Mouse (Mus musculus): ENCODE measurements at regions not wholly inside any gene's neighbourhood (a gene's known extent, or its start where the extent isn't known, plus 50 kb on each side); places are given as distances from the start of the nearest gene placed in this dataset.

DNA sequence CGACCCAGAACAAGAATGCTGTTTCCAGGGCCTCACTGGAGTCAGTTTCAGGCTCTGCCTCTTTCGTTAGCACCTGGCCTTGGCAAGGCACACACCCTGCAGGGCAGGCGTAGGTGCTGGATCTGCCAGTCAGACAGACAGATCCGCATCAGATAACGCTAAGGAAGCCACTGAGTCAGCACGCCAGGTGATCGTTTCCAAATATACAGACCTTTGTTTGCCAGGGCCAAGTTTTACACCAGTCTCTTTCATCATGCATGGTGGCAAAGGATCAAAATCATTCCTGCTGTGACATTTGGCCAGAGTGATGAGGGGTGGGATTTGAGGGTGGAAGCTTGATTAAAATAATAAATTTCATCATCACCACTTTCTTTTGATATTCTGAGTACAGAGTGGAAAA, 411.0 kb downstream of the Ofcc1 start:
- DNase-seq (ENCODE audit: low read depth, low spot score), result no peak

DNA sequence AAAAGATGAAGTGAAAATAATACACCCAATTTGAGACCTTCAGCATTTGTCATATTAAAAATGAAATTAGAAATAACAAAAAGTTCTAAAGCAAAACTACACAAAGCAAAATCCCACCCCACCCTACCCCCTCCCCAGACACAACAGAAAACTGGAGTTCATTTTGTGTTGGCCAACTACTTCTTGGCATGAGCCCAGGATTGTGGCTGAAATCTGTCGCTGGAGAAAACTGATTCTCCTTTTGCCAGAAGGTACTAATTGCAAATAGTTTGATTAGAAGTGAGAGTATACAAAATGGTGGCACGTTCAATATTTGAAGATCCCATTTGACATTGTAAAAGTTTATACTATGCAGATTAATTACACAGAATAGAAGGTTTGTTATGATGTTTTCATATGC, 426.0 kb downstream of the Ofcc1 start:
- no peak for DNase-seq (ENCODE audit: low read depth, low spot score)

DNA sequence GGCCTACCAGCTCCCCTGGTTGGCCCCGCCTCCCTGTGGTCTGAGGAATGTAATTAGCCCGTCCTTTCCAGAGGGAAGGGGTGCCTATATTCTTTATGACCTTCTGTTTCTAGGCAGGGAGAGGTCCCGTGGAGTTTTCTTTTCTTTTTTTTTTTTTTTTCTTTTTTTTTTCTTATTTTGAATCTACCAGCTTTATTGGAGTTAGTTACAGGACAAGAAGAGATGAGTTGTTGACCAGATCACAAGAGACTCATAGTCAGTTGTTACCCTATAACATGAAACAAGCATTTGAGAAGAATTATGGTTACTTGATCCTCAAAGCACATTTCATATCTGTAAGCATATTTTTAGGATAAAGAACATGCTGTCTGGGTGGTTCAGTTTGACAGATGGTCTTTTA, 429.8 kb downstream of the Ofcc1 start:
- no peak for DNase-seq (ENCODE audit: low read depth, low spot score)

DNA sequence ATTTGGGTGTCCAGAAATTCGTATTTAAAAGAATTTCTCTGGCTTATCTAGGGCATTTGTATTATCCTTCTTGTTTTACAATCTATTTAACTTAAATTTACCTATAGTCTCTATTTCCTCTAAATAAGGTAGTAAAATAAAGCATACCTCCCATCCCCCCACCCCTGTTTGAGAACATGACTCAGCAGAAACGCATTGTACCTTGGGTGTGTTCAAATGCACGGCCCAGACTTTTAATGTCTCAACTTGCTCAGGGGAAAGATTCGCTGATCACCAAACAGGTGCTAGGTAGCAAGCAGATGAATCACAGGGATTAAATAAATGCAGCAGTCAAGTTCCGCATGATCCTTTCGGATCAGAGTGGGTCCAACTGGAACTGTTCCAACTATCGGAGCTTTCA, 432.7 kb downstream of the Ofcc1 start:
- peak; percentile 64 for DNase-seq (ENCODE audit: low read depth, low spot score)

DNA sequence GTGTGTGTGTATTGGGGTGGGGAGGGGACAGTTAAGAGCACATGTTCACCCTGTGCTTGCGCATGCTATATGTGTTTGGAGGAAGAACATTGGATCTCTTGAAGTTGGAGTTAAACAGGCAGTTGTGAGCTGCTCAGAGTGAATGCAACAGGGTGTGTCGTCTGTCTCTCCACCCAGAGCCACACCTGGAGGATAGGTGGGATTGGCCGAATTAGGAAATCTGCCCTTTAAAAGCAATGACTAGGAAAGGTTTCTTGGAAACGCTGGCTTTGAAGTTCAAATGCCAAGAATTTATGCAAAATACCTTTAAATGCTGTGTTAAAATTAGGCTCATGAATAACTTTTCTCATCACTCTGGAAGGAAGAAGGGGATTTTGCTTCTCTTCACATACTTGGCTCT, 436.9 kb downstream of the Ofcc1 start:
- peak; percentile 71 for DNase-seq (ENCODE audit: low read depth, low spot score)

DNA sequence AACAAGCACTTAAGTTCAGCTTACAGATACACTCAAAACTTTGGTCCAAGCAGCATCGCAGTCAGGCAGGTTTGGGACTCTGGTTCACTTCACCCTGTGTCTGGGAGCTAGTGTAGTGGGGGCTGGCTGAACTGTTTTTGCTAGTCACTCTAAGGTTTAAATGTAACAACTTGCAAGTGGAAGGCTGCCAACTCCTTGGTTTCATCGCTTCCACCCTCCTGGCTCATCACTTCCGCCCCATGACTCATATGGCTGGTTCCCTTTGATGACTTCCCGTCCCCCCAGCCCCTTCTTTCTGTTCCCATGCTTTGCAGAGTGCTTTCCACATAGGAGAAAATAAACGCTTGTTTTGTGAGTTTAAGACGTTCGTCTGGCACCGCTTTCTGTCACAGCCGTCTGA, 438.1 kb downstream of the Ofcc1 start:
- no peak for DNase-seq (ENCODE audit: low read depth, low spot score)

DNA sequence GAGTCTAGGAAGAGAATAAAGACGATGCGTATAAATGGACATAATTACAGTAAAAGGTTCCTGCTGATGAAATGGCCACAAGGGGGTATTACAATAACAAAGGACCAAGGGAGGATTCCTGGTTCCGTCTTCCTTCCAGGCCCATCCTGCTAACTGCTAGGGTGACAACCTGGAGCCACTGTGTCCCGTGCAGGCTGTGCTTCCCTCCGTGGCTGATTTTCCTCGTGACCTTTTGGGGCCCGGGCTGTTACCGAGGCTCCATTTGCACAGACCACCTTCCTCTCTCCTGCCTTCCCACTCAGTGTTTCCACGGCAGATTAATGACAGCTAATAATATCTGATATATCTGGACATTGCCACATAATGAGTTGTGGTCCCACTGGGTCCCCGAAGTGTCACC, 453.5 kb downstream of the Ofcc1 start:
- DNase-seq (ENCODE audit: low read depth, low spot score), result peak; percentile 31

DNA sequence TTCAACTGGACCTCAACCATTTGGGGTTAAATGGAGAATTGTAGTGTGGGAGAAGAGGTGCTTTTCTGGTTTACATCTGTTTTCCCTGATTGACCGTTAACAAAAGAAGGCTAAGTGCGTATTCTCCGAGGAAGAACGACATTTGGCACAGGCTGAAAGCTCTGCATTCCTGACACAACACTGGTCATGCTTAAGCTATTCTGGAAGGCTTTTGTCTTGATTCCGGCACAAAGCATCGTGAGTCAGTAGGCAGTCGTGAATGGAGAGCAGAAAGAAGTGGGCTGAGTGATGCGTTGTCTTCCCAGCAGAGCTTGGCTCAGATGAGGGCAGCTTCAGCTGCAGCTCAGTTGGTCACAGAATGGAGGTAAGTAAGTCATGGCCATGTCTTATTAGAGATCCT, 457.0 kb downstream of the Ofcc1 start:
- DNase-seq (ENCODE audit: low read depth, low spot score), result no peak

DNA sequence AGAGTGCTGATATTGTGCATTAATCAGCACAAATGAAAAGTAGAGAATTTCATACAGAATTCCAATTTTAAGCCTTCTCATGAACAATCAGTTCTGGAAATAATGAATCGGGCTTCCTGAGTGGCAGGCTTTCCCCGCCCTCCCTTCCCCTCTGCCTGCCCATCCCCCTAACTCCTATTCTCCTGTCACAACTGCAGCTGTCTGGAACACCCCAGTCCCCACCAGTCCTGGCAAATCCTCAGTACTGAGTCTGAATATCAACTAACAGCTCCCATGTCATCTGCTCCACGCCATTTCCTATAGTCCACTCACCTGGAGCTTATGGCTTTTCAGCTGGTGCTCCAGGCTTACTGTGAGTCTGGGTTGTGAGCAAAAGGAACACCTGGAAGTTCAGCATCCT, 457.9 kb downstream of the Ofcc1 start:
- no peak for DNase-seq (ENCODE audit: low read depth, low spot score)

DNA sequence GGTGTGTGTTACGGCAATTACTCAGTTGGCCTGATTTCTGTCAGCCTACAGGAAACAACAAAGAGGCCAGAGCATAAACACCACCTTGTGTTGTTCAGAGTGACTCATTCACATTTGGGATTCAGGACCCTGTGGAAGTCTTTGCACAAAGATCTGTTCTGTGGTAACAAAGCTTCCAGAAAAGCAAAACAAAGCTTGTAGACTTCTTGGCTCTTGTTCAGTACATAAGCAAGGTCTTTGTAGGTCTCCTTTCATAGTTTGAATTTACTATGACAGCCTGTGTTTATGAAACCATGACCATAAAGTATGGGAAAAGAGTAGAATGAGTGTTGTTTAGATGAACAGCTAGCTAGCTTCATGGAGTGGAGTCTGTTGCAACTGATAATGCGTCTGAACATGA, 461.9 kb downstream of the Ofcc1 start:
- no peak for DNase-seq (ENCODE audit: low read depth, low spot score)

DNA sequence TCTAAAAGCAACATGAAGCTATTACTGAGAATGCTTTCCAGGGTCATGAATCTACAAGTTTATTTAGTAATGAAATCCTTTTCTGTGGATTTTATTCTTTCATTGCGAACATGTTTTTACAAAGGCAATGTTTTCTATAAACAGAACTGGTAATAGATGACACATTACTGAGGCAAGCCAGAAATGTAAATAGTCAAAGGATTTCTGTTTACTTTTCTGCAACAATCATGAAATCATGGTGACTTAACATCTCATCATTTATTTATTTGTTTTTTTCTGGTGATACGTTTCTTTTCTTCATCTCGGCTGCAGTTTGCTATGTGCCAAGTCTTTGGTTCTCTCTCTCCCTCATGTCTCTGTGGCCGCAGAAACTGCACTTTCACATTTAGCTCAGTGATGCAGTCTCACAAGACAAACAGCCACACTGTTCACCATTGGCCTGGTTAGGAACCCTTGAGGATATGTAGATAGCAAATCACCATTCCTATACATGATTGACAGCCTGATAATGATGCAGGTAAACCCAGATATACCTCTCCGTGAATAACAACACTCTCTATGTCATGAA, 462.8 kb downstream of the Ofcc1 start:
- DNase-seq (ENCODE audit: low read depth, low spot score), result no peak

DNA sequence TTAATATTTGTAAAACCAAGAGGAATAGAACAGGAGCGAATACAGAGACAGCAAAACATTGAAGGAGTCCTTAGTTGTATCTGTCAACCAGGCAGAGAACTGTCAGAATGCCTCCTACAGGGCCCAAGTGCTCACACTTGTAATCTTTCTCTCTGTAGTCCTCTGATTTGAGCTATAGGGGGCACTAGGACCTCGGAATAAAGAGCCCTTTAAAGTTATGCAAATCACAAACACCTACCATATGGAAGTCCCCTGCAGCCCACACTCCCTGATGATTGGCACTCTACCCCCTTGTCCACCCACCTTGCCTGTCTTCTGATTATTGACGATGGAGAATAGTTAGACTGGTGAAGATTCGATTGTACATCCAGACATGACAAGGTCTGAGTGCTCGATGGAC, 467.1 kb downstream of the Ofcc1 start:
- peak; percentile 32 for DNase-seq (ENCODE audit: low read depth, low spot score)

DNA sequence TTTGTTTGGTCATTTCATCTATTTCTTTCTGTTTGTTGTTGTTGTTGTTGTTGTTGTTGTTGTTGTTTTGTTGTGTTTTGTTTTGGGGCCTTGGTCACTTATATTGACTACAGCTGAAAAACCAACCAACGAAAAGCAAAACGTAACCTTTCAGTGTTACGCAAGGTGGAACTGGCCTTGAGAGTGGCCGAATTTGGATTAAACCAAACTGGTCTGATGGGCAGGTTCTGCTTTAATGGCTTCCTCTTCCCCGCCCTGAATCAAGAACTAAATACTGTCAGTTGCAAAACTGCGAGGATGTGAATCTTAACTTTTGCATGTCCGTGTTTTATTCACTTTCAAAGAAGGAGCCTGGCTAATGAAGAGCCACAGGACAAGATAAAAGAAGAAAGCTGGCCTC, 480.2 kb downstream of the Ofcc1 start:
- no peak for DNase-seq (ENCODE audit: low read depth, low spot score)

DNA sequence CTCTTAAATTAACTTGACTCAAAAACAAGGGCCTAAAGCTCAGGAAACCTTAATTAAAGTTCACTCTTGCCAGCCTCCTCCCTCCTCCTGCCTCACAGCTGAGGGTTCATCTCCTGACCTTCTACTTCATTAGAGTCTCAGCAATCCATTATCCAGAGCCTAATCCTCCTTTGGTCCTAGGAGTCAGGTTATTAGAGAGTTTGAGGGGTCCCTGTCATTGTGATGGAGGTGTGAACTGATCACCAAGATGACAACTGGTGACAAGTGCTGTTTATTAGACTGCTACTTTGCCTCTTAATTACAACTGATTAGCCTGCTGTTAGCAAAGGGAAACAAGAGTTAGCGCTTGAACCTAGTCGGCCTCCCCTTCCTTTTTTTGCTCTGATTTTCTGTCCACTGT, 481.1 kb downstream of the Ofcc1 start:
- DNase-seq (ENCODE audit: low read depth, low spot score), result no peak

DNA sequence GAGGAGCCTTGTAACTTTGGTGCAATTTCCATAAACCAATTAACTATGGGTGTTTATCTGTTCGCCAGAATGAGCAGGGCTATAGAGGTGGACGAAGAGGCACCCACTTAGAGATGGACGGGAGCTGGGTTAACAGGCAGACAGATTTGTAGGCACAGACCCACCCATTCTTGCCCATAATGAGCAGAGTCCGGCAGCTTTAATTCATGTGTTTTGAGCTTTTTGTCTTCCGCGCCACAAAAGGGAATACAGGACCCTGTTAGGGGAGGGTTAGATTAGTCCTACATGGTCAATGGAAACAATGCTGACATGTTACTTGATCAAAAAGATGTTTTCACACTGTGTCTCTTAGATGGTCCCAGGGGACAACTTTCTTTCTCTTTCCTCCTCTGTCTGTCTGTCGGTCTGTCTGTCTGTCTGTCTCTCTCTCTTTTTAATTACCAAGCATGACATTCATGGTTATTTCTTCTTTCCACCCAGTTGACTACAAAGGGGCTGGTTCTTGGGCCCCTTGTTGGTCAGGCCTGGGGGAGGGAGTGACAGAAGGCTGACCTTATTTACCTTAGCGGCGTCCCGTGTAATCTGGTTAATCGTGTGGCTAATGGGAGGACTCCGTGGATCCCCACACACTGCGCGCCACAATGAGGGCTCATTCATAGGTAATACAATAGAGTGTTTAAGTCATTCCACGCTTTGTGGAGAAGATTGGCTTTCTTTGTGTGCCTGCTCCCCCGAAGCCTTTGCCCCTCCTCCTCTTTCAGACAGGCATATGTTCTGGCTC, 483.7 kb downstream of the Ofcc1 start:
- DNase-seq (ENCODE audit: low read depth, low spot score), result no peak

DNA sequence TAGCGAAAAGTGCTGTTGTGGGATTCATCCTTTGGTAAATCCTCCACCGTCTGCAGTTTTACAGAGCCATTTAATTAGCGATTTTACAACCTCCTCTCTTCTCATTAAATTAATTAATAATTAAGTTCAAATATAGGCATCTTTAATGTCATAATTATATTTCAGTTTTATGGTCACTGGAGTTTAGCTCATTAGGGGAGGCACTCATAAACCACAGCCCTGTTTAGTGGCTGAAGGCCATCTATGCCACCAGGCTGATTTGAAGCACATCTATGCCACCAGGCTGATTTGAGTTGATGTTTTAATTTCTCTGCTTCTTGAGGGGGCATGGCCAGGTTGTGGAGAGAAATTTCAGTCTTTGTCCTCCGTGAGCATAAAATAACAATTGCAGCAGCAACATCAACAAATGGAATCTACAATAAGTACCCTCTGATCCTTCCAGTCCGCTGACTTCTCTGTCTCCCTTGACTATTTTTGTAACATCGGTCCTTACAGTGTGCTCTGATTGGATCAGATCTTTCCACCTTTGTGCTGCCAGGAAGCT, 508.9 kb downstream of the Ofcc1 start:
- no peak for DNase-seq (ENCODE audit: low read depth, low spot score)

DNA sequence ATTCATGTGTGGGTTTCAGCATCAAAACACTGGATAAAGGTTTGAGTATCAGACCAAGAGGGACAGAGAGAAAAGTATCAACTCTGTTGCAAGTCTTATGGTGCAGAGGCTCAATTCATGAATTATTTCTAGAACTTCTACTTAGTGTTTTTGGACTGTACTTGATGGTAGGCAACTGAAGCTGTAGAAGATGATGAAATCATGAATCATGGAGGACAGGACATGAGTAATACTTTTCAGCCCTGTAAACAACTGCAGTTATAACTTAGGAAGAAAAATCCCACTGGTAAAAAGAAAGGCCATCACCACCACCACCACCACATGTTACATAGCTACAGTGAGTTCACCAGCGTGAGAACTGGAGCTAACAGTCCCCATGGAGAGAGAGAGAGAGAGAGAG, 511.9 kb downstream of the Ofcc1 start:
- DNase-seq (ENCODE audit: low read depth, low spot score), result no peak

DNA sequence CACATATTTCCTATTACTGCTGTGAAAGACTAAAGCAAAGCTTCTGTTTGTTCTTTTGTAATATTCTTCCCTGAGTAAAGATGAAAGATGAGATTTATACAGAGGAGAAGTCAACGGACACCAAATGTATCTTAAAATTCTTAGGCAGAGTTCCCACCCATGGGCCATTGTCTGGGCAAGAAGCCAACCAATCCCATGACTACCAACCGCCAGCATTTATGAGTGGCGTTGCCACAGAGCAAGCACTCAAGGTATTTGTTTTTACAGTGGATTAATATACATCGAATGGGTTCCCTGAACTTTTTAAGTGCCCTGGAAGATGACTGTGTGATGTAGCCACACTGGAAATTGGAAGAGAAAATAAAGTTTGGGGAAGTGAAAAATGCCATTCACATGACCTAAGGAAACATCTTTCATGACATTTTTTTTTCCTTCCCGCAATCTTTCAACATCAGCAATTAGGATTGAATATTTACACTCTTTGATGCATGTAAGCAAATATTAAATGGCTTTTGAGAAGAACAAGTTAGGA, 525.1 kb downstream of the Ofcc1 start:
- DNase-seq (ENCODE audit: low read depth, low spot score), result no peak

DNA sequence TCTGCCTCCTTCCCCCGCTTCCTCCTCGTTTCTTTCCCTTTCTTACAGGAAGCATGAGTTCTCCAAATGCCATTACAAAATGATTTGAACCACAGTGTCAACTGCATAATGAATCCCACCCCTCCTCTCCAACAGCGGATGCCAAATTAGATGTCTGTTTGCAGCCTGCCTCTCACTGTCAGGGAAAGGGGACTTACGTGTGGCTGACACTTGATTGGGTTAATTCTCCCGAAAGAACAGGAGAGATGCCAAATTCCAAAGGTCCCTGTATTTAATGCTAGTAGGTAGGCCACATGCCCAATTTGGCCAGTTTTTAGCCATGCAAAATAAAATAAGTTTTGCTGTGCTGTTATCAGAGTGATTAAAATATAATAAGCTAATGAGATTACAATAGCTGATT, 525.9 kb downstream of the Ofcc1 start:
- no peak for DNase-seq (ENCODE audit: low read depth, low spot score)

DNA sequence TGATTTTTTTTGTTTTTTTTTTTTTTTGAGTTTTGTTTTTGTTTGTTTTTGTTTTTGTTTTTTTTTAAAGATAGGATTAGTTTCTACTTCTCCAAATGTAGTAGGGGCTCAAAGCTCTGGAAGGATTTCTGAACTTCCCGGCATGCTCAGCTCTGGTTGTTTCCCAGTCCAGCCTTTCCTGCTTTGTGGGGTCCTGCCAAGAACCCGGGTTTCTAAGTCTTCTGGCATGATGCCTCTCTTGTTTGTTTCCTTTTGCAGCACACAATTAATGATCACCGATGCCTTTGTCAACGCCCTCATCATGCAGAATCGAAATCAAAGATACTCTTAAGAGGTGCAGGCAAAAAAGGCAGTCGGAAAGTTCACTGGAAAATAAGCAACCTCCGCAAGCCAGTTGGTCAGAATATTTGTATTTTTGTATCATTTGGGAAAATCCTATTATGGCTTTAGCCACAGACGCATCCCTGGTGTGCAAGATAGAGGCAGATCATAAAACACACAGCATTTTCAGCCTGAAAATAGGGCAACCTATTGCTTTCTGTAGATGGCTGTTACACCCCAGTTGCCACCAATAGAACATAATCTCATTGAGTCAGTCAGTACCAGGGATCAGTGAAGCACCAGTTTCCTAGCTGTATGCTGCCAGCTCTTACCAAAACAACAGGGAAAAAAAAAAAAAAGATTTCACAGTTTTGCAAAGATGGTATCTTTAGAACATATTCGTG, 526.6 kb downstream of the Ofcc1 start:
- DNase-seq (ENCODE audit: low read depth, low spot score), result no peak

DNA sequence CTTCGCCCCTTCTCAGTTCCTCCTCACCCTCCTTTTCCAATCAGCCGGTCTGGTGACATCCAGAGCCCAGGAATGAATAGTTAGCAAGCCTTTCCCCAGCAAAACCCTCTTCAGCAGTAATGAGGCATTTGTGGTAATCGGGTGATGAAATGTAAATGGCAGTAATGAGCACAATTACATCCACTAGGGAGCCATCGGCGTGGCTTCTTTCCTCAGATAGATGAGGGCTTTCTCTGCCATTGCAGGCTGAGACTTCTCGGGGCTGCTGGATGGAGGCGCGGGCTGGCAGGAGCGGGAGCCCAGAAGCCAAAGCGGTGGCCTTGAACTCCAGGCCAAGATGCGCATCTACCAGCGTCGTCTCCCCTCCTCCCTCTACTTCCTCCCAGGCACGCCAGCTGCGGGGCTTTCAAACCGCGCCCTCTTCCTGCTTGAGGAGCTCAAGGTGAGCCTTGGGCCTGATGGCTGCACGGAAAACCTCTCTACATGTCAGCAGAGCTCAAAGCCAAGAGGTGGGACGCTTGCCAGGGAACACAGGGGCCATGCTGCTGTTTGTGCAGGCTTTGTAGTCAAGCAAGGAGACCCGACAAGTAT, 537.2 kb downstream of the Ofcc1 start:
- DNase-seq (ENCODE audit: low read depth, low spot score), result peak; percentile 91

DNA sequence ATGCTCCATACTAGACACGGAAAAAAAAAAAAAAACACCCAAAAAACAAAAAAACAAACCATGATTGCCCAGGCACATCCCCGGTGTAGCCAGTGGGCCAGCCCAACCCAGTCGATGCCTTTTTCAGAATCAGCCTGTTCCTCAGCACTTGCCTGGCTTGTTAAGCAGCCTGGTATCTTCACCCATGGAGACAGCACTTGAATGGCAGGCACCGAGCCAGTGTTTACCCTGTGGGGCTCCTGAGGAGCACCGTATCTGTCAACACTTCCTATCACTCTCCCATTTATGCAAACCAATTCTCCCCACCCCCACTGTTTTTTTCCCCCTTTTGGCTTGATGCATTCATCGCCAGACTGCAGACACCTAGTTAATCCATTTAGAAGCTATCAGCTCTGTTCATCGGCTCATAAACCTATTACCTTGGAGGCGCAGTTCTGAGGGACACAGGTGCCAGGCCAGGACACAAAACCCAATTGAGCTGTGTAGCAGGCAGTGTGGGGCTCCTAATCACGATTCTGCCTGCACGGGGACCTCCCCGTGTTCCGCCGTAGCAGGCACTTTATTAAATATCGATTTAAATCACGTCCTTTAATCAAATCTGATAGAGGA, 537.8 kb downstream of the Ofcc1 start:
- DNase-seq (ENCODE audit: low read depth, low spot score), result peak; percentile 26

Measured in ES-CJ7 (cell line).